Mouse (Mus musculus): ENCODE data around the gene Nudt14. TPM values are rescaled to one million over a fixed set of nuclear protein-coding genes. Genes with fewer than 3 reads are reported as not detected.

Nudt14 gene
- total and polyA plus RNA-seq, 3 experiments, result 17.7 to 23.9 (median 20.7) TPM

GRCm38 (mm10) chr12:112982031-112982430 is 40.1 kb upstream of the Nudt14 start:
- Histone ChIP-seq H3K27me3 (replicated peaks) (no peaks in the 10 kb centered on the region), H3K9me3 (replicated peaks; ENCODE audit: low read length) (no peaks in the 10 kb centered on the region), H3K4me3 (replicated peaks in 1 of 3; ENCODE audit: low read depth in 2 of 3, low read length in 2 of 3, poor library complexity in 1 of 3) (no peak overlapping the region), H3K4me2 (ENCODE audit: insufficient read depth, low read depth, poor library complexity, severe bottlenecking) (no peak overlapping the region), H3K4me1 (ENCODE audit: control insufficient read depth in 1 of 2, insufficient read depth in 2 of 2) (peaks cover 0 to 8% of the 10 kb centered on the region in 2 experiments; a peak in 3 of 4 replicates), H3K9ac (ENCODE audit: insufficient read depth, low read depth) (no peak overlapping the region), H3K36me3 (replicated peaks in 1 of 2; ENCODE audit: control insufficient read depth in 1 of 2, insufficient read depth in 1 of 2, low read length in 1 of 2) (peaks cover 67 to 91% of the 10 kb centered on the region in 2 experiments), H3K27ac (ENCODE audit: insufficient read depth, low read depth) (no peak overlapping the region), H3K79me2 (replicated peaks; ENCODE audit: control insufficient read depth, extremely low read depth, insufficient read depth, poor library complexity, severe bottlenecking) (no peaks in the 10 kb centered on the region)
- TF ChIP-seq MYC (IDR thresholded peaks at IDR 0.05; ENCODE audit: low read depth, low read length), result no peak
- no peak for TF ChIP-seq GABPA (IDR thresholded peaks at IDR 0.05; ENCODE audit: insufficient replicate concordance, low read depth, low read length)
- TF ChIP-seq ZKSCAN1 (IDR thresholded peaks at IDR 0.05; ENCODE audit: borderline replicate concordance, low read depth, low read length), result no peak
- TF ChIP-seq ETS1 (conservative IDR thresholded peaks at IDR 0.05; ENCODE audit: low read depth, low read length), result no peak
- no peak for TF ChIP-seq RCOR1 (conservative IDR thresholded peaks at IDR 0.05; ENCODE audit: low read depth, low read length)
- in situ Hi-C loops (cut with MboI; ENCODE audit: low pct_ligation_motif_present, low pct_unique_long_range_greater_than_20kb, low sequenced_read_pairs), result no loop called here
- DNase-seq (ENCODE audit: extremely low read depth), result no peak
- dilution Hi-C loops (cut with MboI; ENCODE audit: extremely low pct_ligation_motif_present, extremely low pct_unique_long_range_greater_than_20kb, low sequenced_read_pairs), result no loop called here

GRCm38 (mm10) chr12:112977156-112977555 is 35.2 kb upstream of the Nudt14 start:
- dilution Hi-C loops (cut with MboI; ENCODE audit: extremely low pct_ligation_motif_present, extremely low pct_unique_long_range_greater_than_20kb, low sequenced_read_pairs) (no loop called here), in situ Hi-C loops (cut with MboI; ENCODE audit: low pct_ligation_motif_present, low pct_unique_long_range_greater_than_20kb, low sequenced_read_pairs) (no loop called here)
- H3K79me2 ChIP-seq (replicated peaks; ENCODE audit: control insufficient read depth, extremely low read depth, insufficient read depth, poor library complexity, severe bottlenecking), result no peaks in the 10 kb centered on the region
- DNase-seq (ENCODE audit: extremely low read depth), result no peak
- H3K9me3 ChIP-seq (replicated peaks; ENCODE audit: low read length), result no peaks in the 10 kb centered on the region
- TF ChIP-seq GABPA (IDR thresholded peaks at IDR 0.05; ENCODE audit: insufficient replicate concordance, low read depth, low read length) (no peak), RAD21 (IDR thresholded peaks at IDR 0.05; ENCODE audit: low read depth, low read length) (no peak), PAX5 (IDR thresholded peaks at IDR 0.05; ENCODE audit: low read length) (no peak), JUND (conservative IDR thresholded peaks at IDR 0.05; ENCODE audit: low read depth, low read length) (no peak), TCF12 (IDR thresholded peaks at IDR 0.05; ENCODE audit: low read depth, low read length) (no peak), MAFK (IDR thresholded peaks at IDR 0.05; ENCODE audit: insufficient replicate concordance, low read length) (no peak), HCFC1 (IDR thresholded peaks at IDR 0.05; ENCODE audit: low read depth, low read length) (no peak), CHD1 (IDR thresholded peaks at IDR 0.05; ENCODE audit: low read depth, low read length) (no peak), IRF4 (IDR thresholded peaks at IDR 0.05; ENCODE audit: low read depth, low read length) (no peak), ZNF384 (IDR thresholded peaks at IDR 0.05; ENCODE audit: low read depth, low read length) (no peak), JUN (IDR thresholded peaks at IDR 0.05; ENCODE audit: insufficient read depth, low read depth, low read length) (no peak), CTCF (conservative IDR thresholded peaks at IDR 0.05 in 1 of 2, IDR thresholded peaks at IDR 0.05 in 1 of 2; ENCODE audit: low read depth in 2 of 2, low read length in 2 of 2) (no peak), MAZ (IDR thresholded peaks at IDR 0.05; ENCODE audit: low read depth, low read length) (no peak)
- H3K4me2 ChIP-seq (ENCODE audit: insufficient read depth, low read depth, poor library complexity, severe bottlenecking), result peak overlapping the region; percentile 45; the same call in 1 of the 2 replicates
- H3K9ac ChIP-seq (ENCODE audit: insufficient read depth, low read depth), result peak overlapping the region; percentile 80
- peaks cover 56 to 83% of the 10 kb centered on the region in 2 experiments for H3K36me3 ChIP-seq (replicated peaks in 1 of 2; ENCODE audit: control insufficient read depth in 1 of 2, insufficient read depth in 1 of 2, low read length in 1 of 2)
- H3K27me3 ChIP-seq (replicated peaks), result no peaks in the 10 kb centered on the region
- no peak overlapping the region for H3K27ac ChIP-seq (ENCODE audit: insufficient read depth, low read depth)
- H3K4me3 ChIP-seq (replicated peaks in 1 of 3; ENCODE audit: low read depth in 2 of 3, low read length in 2 of 3, poor library complexity in 1 of 3), result peak overlapping the region; percentile 59 to 78 (median 68)
- H3K4me1 ChIP-seq (ENCODE audit: control insufficient read depth in 1 of 2, insufficient read depth in 2 of 2), result peaks cover 0 to 16% of the 10 kb centered on the region in 2 experiments; a peak in 3 of 4 replicates
